Mouse (Mus musculus) liver, embryonic 11.5 days (tissue): ENCODE results near the gene Cx3cl1. TPM values are rescaled to one million over a fixed set of nuclear protein-coding genes. Genes with fewer than 3 reads are reported as not detected.

Experiments
- ATAC-seq: fragments of 200-750 bp; cut with Nextera tagmentation; replicated peaks from 2 replicates; pipeline ENCODE4 v1.8.0; 2017; ENCODE audit warnings: moderate number of reproducible peaks, mild to moderate bottlenecking, moderate TSS enrichment, moderate library complexity; ENCODE audit not compliant: low FRiP score
- DNase-seq: peaks from one replicate; pipeline ENCODE4 v3.0.0-alpha.2; 2017; ENCODE audit warnings: low spot score
- H3K27ac ChIP-seq: fragments of 300-500 bp; sonication (generic); 2 replicates; pipeline ENCODE4 v1.5.1; 2014; ENCODE audit warnings: mild to moderate bottlenecking, low read depth, low read length, control low read depth
- H3K27me3 ChIP-seq: fragments of 300-500 bp; sonication (generic); replicated peaks from 2 replicates; pipeline ENCODE4 v1.6.1; 2014; ENCODE audit warnings: low read length, mixed read lengths; ENCODE audit not compliant: control insufficient read depth, insufficient read depth
- H3K36me3 ChIP-seq: fragments of 300-500 bp; sonication (generic); 2 replicates; pipeline ENCODE4 v1.6.1; 2014; ENCODE audit warnings: mild to moderate bottlenecking, low read length, moderate library complexity, mixed read lengths; ENCODE audit not compliant: control insufficient read depth, insufficient read depth
- H3K4me1 ChIP-seq: fragments of 300-500 bp; sonication (generic); replicated peaks from 2 replicates; pipeline ENCODE4 v1.6.1; 2014; ENCODE audit warnings: low read length, mixed read lengths; ENCODE audit not compliant: control insufficient read depth, insufficient read depth
- H3K4me2 ChIP-seq: fragments of 300-500 bp; sonication (generic); 2 replicates; pipeline ENCODE4 v1.6.1; 2014; ENCODE audit warnings: mild to moderate bottlenecking, control low read depth, moderate library complexity
- H3K4me3 ChIP-seq: fragments of 300-500 bp; sonication (generic); 2 replicates; pipeline ENCODE4 v1.5.1; 2014; ENCODE audit warnings: low read depth, low read length, control low read depth
- H3K9ac ChIP-seq: fragments of 300-500 bp; sonication (generic); 2 replicates; pipeline ENCODE4 v1.6.1; 2014; ENCODE audit warnings: low read depth, low read length, control low read depth
- H3K9me3 ChIP-seq: fragments of 300-500 bp; sonication (generic); 2 replicates; pipeline ENCODE4 v1.6.1; 2016; ENCODE audit warnings: low read length, inconsistent platforms, mixed read lengths; ENCODE audit not compliant: control insufficient read depth
- WGBS: fragments of 180-500 bp; shearing (Covaris S2); extraction: QIAGEN DNeasy Blood & Tissue Kit; methylation state at CpG from one replicate; pipeline ENCODE4 v1.1.7; 2014; 5-methylcytosine and 5-hydroxymethylcytosine counted together
- polyA plus RNA-seq: library from polyadenylated mRNA; unstranded; fragments of >200 nt; fragmentation: Nextera tagmentation; extraction: Ambion mirVana; gene quantifications from 2 replicates; pipeline ENCODE4 v1.2.1, GENCODE M21; 2014

Gene Cx3cl1
- polyA plus RNA-seq, 1 experiment from 2014 or later, result 0.78 TPM

GRCm38 (mm10) chr8:94741726-94742125 is 30.1 kb upstream of the Cx3cl1 start:
- H3K27ac ChIP-seq, result no peak overlapping the region

GRCm38 (mm10) chr8:94744484-94744883 is 27.3 kb upstream of the Cx3cl1 start:
- Histone ChIP-seq H3K27ac (no peak overlapping the region), H3K9me3 (peaks cover 3% of the 10 kb centered on the region), H3K27me3 (no peaks in the 10 kb centered on the region), H3K9ac (no peak overlapping the region), H3K4me3 (no peak overlapping the region), H3K4me2 (no peak overlapping the region), H3K36me3 (no peaks in the 10 kb centered on the region), H3K4me1 (no peaks in the 10 kb centered on the region)
- no peak for ATAC-seq
- WGBS, result 91% methylated on average over 5 of the region's 5 CpGs
- no peak for DNase-seq

More at GRCm38 (mm10) chr8:94741726-94742125, 30.1 kb upstream of the Cx3cl1 start:
- H3K4me2 ChIP-seq, result no peak overlapping the region
- H3K27me3 ChIP-seq, result no peaks in the 10 kb centered on the region
- peaks cover 3% of the 10 kb centered on the region for H3K9me3 ChIP-seq
- 89% methylated on average over 4 of the region's 4 CpGs for WGBS
- H3K36me3 ChIP-seq, result no peaks in the 10 kb centered on the region
- H3K4me3 ChIP-seq, result no peak overlapping the region
- DNase-seq, result no peak
- no peaks in the 10 kb centered on the region for H3K4me1 ChIP-seq
- no peak overlapping the region for H3K9ac ChIP-seq
- no peak for ATAC-seq

- DNase-seq (no peak), ATAC-seq (no peak)
- Histone ChIP-seq H3K36me3 (no peaks in the 10 kb centered on the region), H3K4me3 (no peak overlapping the region), H3K4me2 (no peak overlapping the region), H3K27ac (no peak overlapping the region), H3K4me1 (no peaks in the 10 kb centered on the region), H3K27me3 (no peaks in the 10 kb centered on the region), H3K9ac (no peak overlapping the region), H3K9me3 (peaks cover 3% of the 10 kb centered on the region)
- WGBS, result 71% methylated on average over 9 of the region's 9 CpGs
Observed at GRCm38 (mm10) chr8:94744972-94745371, 26.8 kb upstream of the Cx3cl1 start.

- Histone ChIP-seq H3K27me3 (no peaks in the 10 kb centered on the region), H3K27ac (no peak within 1 kb of the TSS), H3K4me1 (no peaks in the 10 kb centered on the region), H3K36me3 (no peaks in the 10 kb centered on the region), H3K9me3 (peaks cover 2% of the 10 kb centered on the region), H3K9ac (no peak within 1 kb of the TSS), H3K4me3 (no peak within 1 kb of the TSS), H3K4me2 (no peak within 1 kb of the TSS)
- no peak for DNase-seq
- ATAC-seq, result no peak
- 77% methylated on average over 7 of the region's 7 CpGs for WGBS
Observed at GRCm38 (mm10) chr8:94745476-94746184, 26.2 kb upstream of the Cx3cl1 start, which contains the start of gene Ccl22. Gene Ccl22, plus strand, starts transcription at chr8:94745590.

GRCm38 (mm10) chr8:94746832-94747231 is 25.0 kb upstream of the Cx3cl1 start:
- WGBS, result 78% methylated on average over 8 of the region's 8 CpGs
- no peaks in the 10 kb centered on the region for H3K4me1 ChIP-seq
- H3K4me3 ChIP-seq, result no peak overlapping the region
- no peaks in the 10 kb centered on the region for H3K27me3 ChIP-seq
- no peaks in the 10 kb centered on the region for H3K9me3 ChIP-seq
- DNase-seq, result no peak
- ATAC-seq, result no peak
- no peaks in the 10 kb centered on the region for H3K36me3 ChIP-seq
- no peak overlapping the region for H3K27ac ChIP-seq
- H3K4me2 ChIP-seq, result no peak overlapping the region
- no peak overlapping the region for H3K9ac ChIP-seq

- H3K4me3 ChIP-seq, result no peak overlapping the region
- no peak for ATAC-seq
- WGBS, result 58% methylated on average over 4 of the region's 4 CpGs
- DNase-seq, result no peak
- no peaks in the 10 kb centered on the region for H3K4me1 ChIP-seq
- H3K27ac ChIP-seq, result no peak overlapping the region
- no peaks in the 10 kb centered on the region for H3K36me3 ChIP-seq
- H3K27me3 ChIP-seq, result no peaks in the 10 kb centered on the region
- H3K4me2 ChIP-seq, result no peak overlapping the region
- no peaks in the 10 kb centered on the region for H3K9me3 ChIP-seq
- H3K9ac ChIP-seq, result no peak overlapping the region
Observed at GRCm38 (mm10) chr8:94748363-94748762, 23.4 kb upstream of the Cx3cl1 start.

- Histone ChIP-seq H3K9me3 (no peaks in the 10 kb centered on the region), H3K27ac (no peak overlapping the region), H3K4me1 (no peaks in the 10 kb centered on the region), H3K27me3 (no peaks in the 10 kb centered on the region), H3K36me3 (no peaks in the 10 kb centered on the region), H3K9ac (no peak overlapping the region), H3K4me3 (no peak overlapping the region), H3K4me2 (no peak overlapping the region)
- 77% methylated on average over 3 of the region's 3 CpGs for WGBS
- ATAC-seq (no peak), DNase-seq (no peak)
Observed at GRCm38 (mm10) chr8:94749942-94750341, 21.9 kb upstream of the Cx3cl1 start.

- Histone ChIP-seq H3K27ac (no peak overlapping the region), H3K27me3 (no peaks in the 10 kb centered on the region), H3K4me3 (no peak overlapping the region), H3K9ac (no peak overlapping the region), H3K36me3 (no peaks in the 10 kb centered on the region), H3K4me2 (no peak overlapping the region), H3K9me3 (no peaks in the 10 kb centered on the region), H3K4me1 (no peaks in the 10 kb centered on the region)
- no peak for DNase-seq
- ATAC-seq, result no peak
- WGBS, result 77% methylated on average over 10 of the region's 10 CpGs
Observed at GRCm38 (mm10) chr8:94751023-94751849, 20.6 kb upstream of the Cx3cl1 start.
